Mouse (Mus musculus) testis, adult 2 months (tissue): ENCODE data around the gene Rasl10b.

Experiments
- CTCF ChIP-seq: fragments of 200-500 bp; IDR thresholded peaks from 2 replicates; pipeline ENCODE4 v1.5.1; 2012; ENCODE audit warnings: low read depth, mild to moderate bottlenecking, inconsistent platforms, low read length, moderate library complexity; ENCODE audit not compliant: control insufficient read depth, insufficient read depth, insufficient replicate concordance
- POLR2A ChIP-seq: fragments of 200-500 bp; IDR thresholded peaks from 2 replicates; pipeline ENCODE4 v1.6.1; 2012; ENCODE audit warnings: low read depth, mild to moderate bottlenecking, inconsistent platforms, low read length, moderate library complexity; ENCODE audit not compliant: control insufficient read depth

DNA sequence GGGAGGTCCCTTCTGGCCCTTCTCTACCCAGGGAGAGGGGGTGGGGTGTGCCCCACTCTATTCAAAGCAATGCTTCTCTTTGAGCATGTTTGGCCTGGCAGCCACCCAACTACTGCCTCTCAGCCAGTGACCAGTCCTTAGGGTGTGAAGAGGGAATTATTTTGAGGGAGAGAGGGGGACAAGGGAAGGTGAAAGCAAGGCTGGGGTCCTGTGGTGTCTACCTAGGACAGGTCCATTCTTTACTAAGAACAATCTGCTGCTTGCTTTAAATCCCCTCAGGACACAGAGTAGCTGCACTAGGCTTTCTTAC lies 39.9 kb downstream of the Rasl10b start:
- no peak for TF ChIP-seq CTCF
- no peak for TF ChIP-seq POLR2A
